Mouse (Mus musculus) thymus, adult 2 months (tissue): ENCODE data around the gene Prkag2. TPM values are rescaled to one million over a fixed set of nuclear protein-coding genes. Genes with fewer than 3 reads are reported as not detected.

ENCODE experiments used
- DNase-seq: peaks from one replicate; pipeline ENCODE4 v3.0.0; 2021
- H3K27ac ChIP-seq: fragments of 200-500 bp; 2 replicates; pipeline ENCODE4 v1.5.1; 2012; ENCODE audit warnings: low read length, control low read depth; ENCODE audit not compliant: control insufficient read depth, insufficient read depth
- H3K27me3 ChIP-seq: fragments of 200-500 bp; 2 replicates; pipeline ENCODE4 v1.6.1; 2012; ENCODE audit warnings: mild to moderate bottlenecking, low read length, moderate library complexity, mixed read lengths; ENCODE audit not compliant: control insufficient read depth, insufficient read depth
- H3K36me3 ChIP-seq: fragments of 200-500 bp; 2 replicates; pipeline ENCODE4 v1.6.1; 2012; ENCODE audit warnings: mild to moderate bottlenecking, low read length, moderate library complexity; ENCODE audit not compliant: control insufficient read depth, insufficient read depth
- H3K4me1 ChIP-seq: fragments of 200-500 bp; replicated peaks from 2 replicates; pipeline ENCODE4 v1.6.1; 2012; ENCODE audit warnings: low read length; ENCODE audit not compliant: control insufficient read depth, insufficient read depth
- H3K4me3 ChIP-seq: fragments of 200-500 bp; 2 replicates; pipeline ENCODE4 v1.5.1; 2012; ENCODE audit warnings: mild to moderate bottlenecking, low read length, control low read depth, moderate library complexity; ENCODE audit not compliant: control insufficient read depth, insufficient read depth
- CTCF ChIP-seq: fragments of 200-500 bp; IDR thresholded peaks from 2 replicates; pipeline ENCODE4 v1.5.1; 2012; ENCODE audit warnings: mild to moderate bottlenecking, control low read depth, low read length, moderate library complexity, borderline replicate concordance; ENCODE audit not compliant: control insufficient read depth, poor library complexity, insufficient read depth; ENCODE audit errors: extremely low read depth
- POLR2A ChIP-seq: fragments of 200-500 bp; IDR thresholded peaks from 2 replicates; pipeline ENCODE4 v1.6.1; 2012; ENCODE audit warnings: mild to moderate bottlenecking, low read length, control low read depth, moderate library complexity; ENCODE audit not compliant: control insufficient read depth, poor library complexity, insufficient read depth; ENCODE audit errors: extremely low read depth
- WGBS: fragments of 180-500 bp; shearing (Covaris S2); methylation state at CpG from one replicate; pipeline ENCODE4 v1.1.7; 2018; 5-methylcytosine and 5-hydroxymethylcytosine counted together
- polyA plus RNA-seq: library from polyadenylated mRNA; depleted of rRNA; stranded (reverse); fragments of >200 nt; gene quantifications from 2 replicates; pipeline ENCODE4 v1.2.3, GENCODE M21; 2012

The Prkag2 gene
- polyA plus RNA-seq, 1 experiment: 23.5 TPM

- 96% methylated on average over 13 of the region's 13 CpGs for WGBS
- no peak for TF ChIP-seq CTCF
Measured at GRCm38 (mm10) chr5:25088111-25088510, 12.3 kb downstream of the Prkag2 start.

GRCm38 (mm10) chr5:25087064-25087463 is 13.4 kb downstream of the Prkag2 start:
- Histone ChIP-seq H3K4me3 (no peak overlapping the region), H3K36me3 (no peaks in the 10 kb centered on the region), H3K27ac (no peak overlapping the region), H3K27me3 (no peaks in the 10 kb centered on the region), H3K4me1 (peaks cover 4% of the 10 kb centered on the region; the same call in 1 of the 2 replicates)
- DNase-seq: no peak
- TF ChIP-seq POLR2A: no peak
- TF ChIP-seq CTCF: no peak
- WGBS: 91% methylated on average over 7 of the region's 7 CpGs

More at GRCm38 (mm10) chr5:25088111-25088510, 12.3 kb downstream of the Prkag2 start:
- H3K4me3 ChIP-seq: no peak overlapping the region
- peaks cover 12% of the 10 kb centered on the region for H3K4me1 ChIP-seq
- H3K36me3 ChIP-seq: no peaks in the 10 kb centered on the region
- no peaks in the 10 kb centered on the region for H3K27me3 ChIP-seq
- H3K27ac ChIP-seq: no peak overlapping the region
- DNase-seq: no peak

GRCm38 (mm10) chr5:25086234-25086633 is 14.2 kb downstream of the Prkag2 start:
- 96% methylated on average over 4 of the region's 4 CpGs for WGBS
- DNase-seq: no peak
- Histone ChIP-seq H3K4me3 (no peak overlapping the region), H3K27ac (no peak overlapping the region), H3K27me3 (no peaks in the 10 kb centered on the region), H3K36me3 (no peaks in the 10 kb centered on the region), H3K4me1 (peaks cover 9% of the 10 kb centered on the region)
- TF ChIP-seq POLR2A: no peak
- no peak for TF ChIP-seq CTCF

GRCm38 (mm10) chr5:25085170-25085569 is 15.3 kb downstream of the Prkag2 start:
- 95% methylated on average over 10 of the region's 10 CpGs for WGBS
- Histone ChIP-seq H3K27ac (no peak overlapping the region), H3K36me3 (no peaks in the 10 kb centered on the region), H3K27me3 (no peaks in the 10 kb centered on the region), H3K4me3 (no peak overlapping the region), H3K4me1 (peaks cover 12% of the 10 kb centered on the region)
- TF ChIP-seq CTCF (no peak), POLR2A (no peak)
- DNase-seq: no peak

GRCm38 (mm10) chr5:25083816-25084215 is 16.6 kb downstream of the Prkag2 start:
- H3K4me1 ChIP-seq: peaks cover 12% of the 10 kb centered on the region
- H3K27ac ChIP-seq: no peak overlapping the region
- no peaks in the 10 kb centered on the region for H3K36me3 ChIP-seq
- H3K4me3 ChIP-seq: no peak overlapping the region
- WGBS: 49% methylated on average over 7 of the region's 7 CpGs
- H3K27me3 ChIP-seq: no peaks in the 10 kb centered on the region
- no peak for DNase-seq
- TF ChIP-seq POLR2A (no peak), CTCF (no peak)

- H3K27ac ChIP-seq: no peak overlapping the region
- H3K27me3 ChIP-seq: no peaks in the 10 kb centered on the region
- peak; percentile 32 for DNase-seq
- no peaks in the 10 kb centered on the region for H3K36me3 ChIP-seq
- 57% methylated on average over 2 of the region's 2 CpGs for WGBS
- H3K4me3 ChIP-seq: no peak overlapping the region
- TF ChIP-seq CTCF: no peak
- TF ChIP-seq POLR2A: no peak
- H3K4me1 ChIP-seq: peaks cover 12% of the 10 kb centered on the region
Measured at GRCm38 (mm10) chr5:25082542-25082941, 17.9 kb downstream of the Prkag2 start.

GRCm38 (mm10) chr5:25081545-25081944 is 18.9 kb downstream of the Prkag2 start:
- no peaks in the 10 kb centered on the region for H3K36me3 ChIP-seq
- no peak overlapping the region for H3K4me3 ChIP-seq
- no peaks in the 10 kb centered on the region for H3K27me3 ChIP-seq
- peak; percentile 55 for DNase-seq
- no peak overlapping the region for H3K27ac ChIP-seq
- 7% methylated on average over 16 of the region's 16 CpGs for WGBS
- H3K4me1 ChIP-seq: peaks cover 12% of the 10 kb centered on the region
- TF ChIP-seq POLR2A (no peak), CTCF (no peak)
